Mouse (Mus musculus): ENCODE measurements at regions not wholly inside any gene's neighbourhood (a gene's known extent, or its start where the extent isn't known, plus 50 kb on each side); places are given as distances from the start of the nearest gene placed in this dataset.

GRCm38 (mm10) chr8:6227901-6228300 lies 1122.8 kb upstream of the Slc10a2 start:
- DNase-seq (ENCODE audit: low spot score): no peak

GRCm38 (mm10) chr8:6225194-6225593 lies 1120.0 kb upstream of the Slc10a2 start:
- no peak for DNase-seq (ENCODE audit: low spot score)

- no peak for DNase-seq (ENCODE audit: low spot score)
These were observed 1102.6 kb upstream of the Slc10a2 start for GRCm38 (mm10) chr8:6207617-6208349.

- DNase-seq (ENCODE audit: low spot score): no peak
These were observed 1099.0 kb upstream of the Slc10a2 start for GRCm38 (mm10) chr8:6204051-6204745.

- no peak for DNase-seq (ENCODE audit: low spot score)
These were observed 1086.3 kb upstream of the Slc10a2 start for GRCm38 (mm10) chr8:6191431-6191830.

- DNase-seq (ENCODE audit: low spot score): no peak
These were observed 1083.3 kb upstream of the Slc10a2 start for GRCm38 (mm10) chr8:6188422-6188821.

GRCm38 (mm10) chr8:6186561-6186960 lies 1081.4 kb upstream of the Slc10a2 start:
- no peak for DNase-seq (ENCODE audit: low spot score)

- no peak for DNase-seq (ENCODE audit: low spot score)
These were observed 1074.5 kb upstream of the Slc10a2 start for GRCm38 (mm10) chr8:6179602-6180001.

- no peak for DNase-seq (ENCODE audit: low spot score)
These were observed 1061.3 kb upstream of the Slc10a2 start for GRCm38 (mm10) chr8:6166433-6166832.

- DNase-seq (ENCODE audit: low spot score): no peak
These were observed 1060.1 kb upstream of the Slc10a2 start for GRCm38 (mm10) chr8:6165230-6165629.

- DNase-seq (ENCODE audit: low spot score): no peak
These were observed 1059.6 kb upstream of the Slc10a2 start for GRCm38 (mm10) chr8:6164758-6165157.

GRCm38 (mm10) chr8:6144588-6144987 lies 1039.4 kb upstream of the Slc10a2 start:
- DNase-seq (ENCODE audit: low spot score): no peak

- DNase-seq (ENCODE audit: low spot score): no peak
These were observed 1034.9 kb upstream of the Slc10a2 start for GRCm38 (mm10) chr8:6140090-6140489.

GRCm38 (mm10) chr8:6139171-6139570 lies 1034.0 kb upstream of the Slc10a2 start:
- no peak for DNase-seq (ENCODE audit: low spot score)

GRCm38 (mm10) chr8:6132243-6132751 lies 1027.1 kb upstream of the Slc10a2 start:
- DNase-seq (ENCODE audit: low spot score): no peak

- no peak for DNase-seq (ENCODE audit: low spot score)
These were observed 1020.1 kb upstream of the Slc10a2 start for GRCm38 (mm10) chr8:6125265-6125664.

GRCm38 (mm10) chr8:6119506-6119905 lies 1014.4 kb upstream of the Slc10a2 start:
- DNase-seq (ENCODE audit: low spot score): no peak

- no peak for DNase-seq (ENCODE audit: low spot score)
These were observed 1006.2 kb upstream of the Slc10a2 start for GRCm38 (mm10) chr8:6111351-6111750.

- no peak for DNase-seq (ENCODE audit: low spot score)
These were observed 984.9 kb upstream of the Slc10a2 start for GRCm38 (mm10) chr8:6090028-6090427.

GRCm38 (mm10) chr8:6043939-6044577 lies 938.9 kb upstream of the Slc10a2 start:
- peak; percentile 89 for DNase-seq (ENCODE audit: low spot score)

GRCm38 (mm10) chr8:6012206-6012605 lies 907.1 kb upstream of the Slc10a2 start:
- DNase-seq (ENCODE audit: low spot score): no peak

GRCm38 (mm10) chr8:6011182-6011581 lies 906.0 kb upstream of the Slc10a2 start:
- DNase-seq (ENCODE audit: low spot score): no peak

GRCm38 (mm10) chr8:6010712-6011111 lies 905.6 kb upstream of the Slc10a2 start:
- DNase-seq (ENCODE audit: low spot score): no peak
